Mouse (Mus musculus) C2C12 (cell line): ENCODE measurements around the gene Stambp. TPM values are rescaled to one million over a fixed set of nuclear protein-coding genes. Genes with fewer than 3 reads are reported as not detected.
"Not testable (repeated sequence)": the region's sequence is repeated elsewhere in the genome, so short reads cannot be mapped to it uniquely, and the experiment has no call there.

Source experiments
- H3K27me3 ChIP-seq: one replicate; pipeline ENCODE4 v1.6.1; 2011; ENCODE audit not compliant: control insufficient read depth, insufficient read depth, insufficient read length
- H3K36me3 ChIP-seq: one replicate; pipeline ENCODE4 v1.6.1; 2011; ENCODE audit not compliant: control insufficient read depth, insufficient read depth
- H3K4me3 ChIP-seq: one replicate; pipeline ENCODE4 v1.5.1; 2011; ENCODE audit warnings: mild to moderate bottlenecking, control low read depth; ENCODE audit not compliant: poor library complexity, insufficient read depth, severe bottlenecking
- H3K79me2 ChIP-seq: one replicate; pipeline ENCODE4 v1.6.1; 2011; ENCODE audit not compliant: control insufficient read depth, insufficient read depth
- H3K79me3 ChIP-seq: one replicate; pipeline ENCODE4 v1.6.1; 2011; ENCODE audit warnings: low read depth, control low read depth
- H3ac ChIP-seq: one replicate; pipeline ENCODE3; 2011; ENCODE audit warnings: low read depth; ENCODE audit not compliant: control insufficient read depth, insufficient read length
- CEBPB ChIP-seq: IDR thresholded peaks from one replicate; pipeline ENCODE4 v1.6.1; 2011; ENCODE audit warnings: low read depth, mild to moderate bottlenecking, control low read depth, moderate library complexity
- CTCF ChIP-seq: IDR thresholded peaks from one replicate; pipeline ENCODE4 v1.5.1; 2011; ENCODE audit not compliant: control insufficient read depth, insufficient read depth, insufficient read length
- FOSL1 ChIP-seq: IDR thresholded peaks from one replicate; pipeline ENCODE4 v1.8.0; 2011; ENCODE audit warnings: mild to moderate bottlenecking, low read length; ENCODE audit not compliant: poor library complexity, insufficient read depth, severe bottlenecking
- MAX ChIP-seq: IDR thresholded peaks from one replicate; pipeline ENCODE4 v1.6.1; 2011; ENCODE audit warnings: mild to moderate bottlenecking, control low read depth
- MYOD1 ChIP-seq: IDR thresholded peaks from one replicate; pipeline ENCODE4 v1.6.1; 2011; ENCODE audit warnings: low read depth; ENCODE audit not compliant: control insufficient read depth, insufficient read length
- MYOG ChIP-seq: IDR thresholded peaks from one replicate; pipeline ENCODE4 v1.6.1; 2011; ENCODE audit not compliant: control insufficient read depth, insufficient read length; ENCODE audit errors: extremely low read depth
- USF1 ChIP-seq: IDR thresholded peaks from one replicate; pipeline ENCODE4 v1.6.1; 2011; ENCODE audit warnings: low read depth, mild to moderate bottlenecking, control low read depth, moderate library complexity
- polyA plus RNA-seq: library from polyadenylated mRNA; unstranded; fragments of >200 nt; fragmentation: generic; extraction: Trizol; gene quantifications from one replicate; pipeline ENCODE4 v1.2.1, GENCODE M21; 2012; ENCODE audit warnings: missing spikeins

The Stambp gene
- polyA plus RNA-seq, 1 experiment, result 6.1 TPM

GRCm38 (mm10) chr6:83593896-83594295 is 21.4 kb upstream of the Stambp start:
- Histone ChIP-seq H3K27me3 (peaks cover 30% of the 10 kb centered on the region), H3K79me3 (no peaks in the 10 kb centered on the region), H3K79me2 (no peaks in the 10 kb centered on the region), H3ac (no peak overlapping the region), H3K36me3 (no peaks in the 10 kb centered on the region), H3K4me3 (no peak overlapping the region)
- TF ChIP-seq CTCF, result no peak
- TF ChIP-seq FOSL1, result no peak
- TF ChIP-seq MYOG, result no peak
- no peak for TF ChIP-seq CEBPB
- no peak for TF ChIP-seq MAX
- no peak for TF ChIP-seq USF1
- TF ChIP-seq MYOD1, result no peak

- Histone ChIP-seq H3ac (no peak overlapping the region), H3K79me3 (no peaks in the 10 kb centered on the region), H3K4me3 (no peak overlapping the region), H3K36me3 (no peaks in the 10 kb centered on the region), H3K79me2 (no peaks in the 10 kb centered on the region), H3K27me3 (peaks cover 36% of the 10 kb centered on the region)
- TF ChIP-seq USF1 (no peak), MAX (no peak), CTCF (no peak), FOSL1 (no peak), MYOG (no peak), MYOD1 (no peak), CEBPB (no peak)
These were observed 19.5 kb upstream of the Stambp start for GRCm38 (mm10) chr6:83592051-83592450.

DNA sequence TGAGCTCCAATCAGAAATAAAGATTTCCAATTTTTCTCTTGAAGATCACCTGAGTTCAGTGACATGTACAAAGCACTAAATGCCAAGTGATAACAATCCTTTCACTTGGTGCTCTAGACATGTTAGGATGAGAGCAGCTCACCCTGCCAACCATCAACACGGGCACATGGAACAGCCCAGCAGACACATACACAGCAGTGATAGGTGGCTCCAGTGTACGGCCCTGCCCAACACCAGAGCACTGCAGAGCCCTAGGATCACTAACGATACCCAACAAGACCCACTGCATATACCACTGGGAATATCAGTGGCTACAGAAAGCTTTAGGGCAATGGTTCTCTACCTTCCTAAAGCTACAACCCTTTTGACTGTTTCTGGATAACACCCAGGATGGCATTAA is 17.8 kb upstream of the Stambp start:
- peaks cover 36% of the 10 kb centered on the region for H3K27me3 ChIP-seq
- no peaks in the 10 kb centered on the region for H3K79me3 ChIP-seq
- no peaks in the 10 kb centered on the region for H3K79me2 ChIP-seq
- no peak overlapping the region for H3ac ChIP-seq
- no peak for TF ChIP-seq CTCF
- TF ChIP-seq MYOD1, result no peak
- no peak for TF ChIP-seq USF1
- no peak for TF ChIP-seq CEBPB
- no peak for TF ChIP-seq FOSL1
- no peak for TF ChIP-seq MYOG
- no peak for TF ChIP-seq MAX
- H3K4me3 ChIP-seq, result no peak overlapping the region
- H3K36me3 ChIP-seq, result no peaks in the 10 kb centered on the region

DNA sequence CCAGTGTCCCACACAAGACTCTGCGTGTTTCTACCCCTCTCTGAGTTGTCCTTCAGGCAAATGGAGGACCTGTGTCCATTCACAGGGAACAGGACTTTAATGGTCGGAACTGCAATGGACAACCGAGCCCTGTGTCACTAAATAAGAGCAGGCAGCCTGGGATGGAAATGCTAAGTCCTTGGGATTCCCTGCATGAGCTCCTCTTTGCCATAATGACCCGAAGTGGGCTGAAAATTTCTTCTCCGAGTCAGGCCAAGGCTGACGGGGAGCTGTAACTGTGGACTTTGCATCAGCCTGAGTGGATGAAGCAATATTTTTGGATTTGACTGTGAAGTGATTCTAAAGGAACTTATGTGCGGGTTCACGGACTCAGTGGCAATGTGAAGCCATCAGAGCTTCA is 14.7 kb upstream of the Stambp start:
- not testable (repeated sequence) for H3ac ChIP-seq, H3K4me3 ChIP-seq, H3K79me3 ChIP-seq, H3K79me2 ChIP-seq, H3K36me3 ChIP-seq
- peaks cover 32% of the 10 kb centered on the region for H3K27me3 ChIP-seq

GRCm38 (mm10) chr6:83585328-83585727 is 12.8 kb upstream of the Stambp start:
- H3K36me3 ChIP-seq, H3ac ChIP-seq, H3K4me3 ChIP-seq, H3K79me2 ChIP-seq, H3K79me3 ChIP-seq: not testable (repeated sequence)
- peaks cover 21% of the 10 kb centered on the region for H3K27me3 ChIP-seq

- Histone ChIP-seq H3K4me3 (no peak overlapping the region), H3K79me3 (no peaks in the 10 kb centered on the region), H3K36me3 (no peaks in the 10 kb centered on the region), H3K27me3 (peaks cover 10% of the 10 kb centered on the region), H3ac (no peak overlapping the region), H3K79me2 (no peaks in the 10 kb centered on the region)
- no peak for TF ChIP-seq CEBPB
- no peak for TF ChIP-seq CTCF
- no peak for TF ChIP-seq MYOD1
- TF ChIP-seq MAX, result no peak
- TF ChIP-seq FOSL1, result no peak
- TF ChIP-seq USF1, result no peak
- no peak for TF ChIP-seq MYOG
These were observed 11.1 kb upstream of the Stambp start for GRCm38 (mm10) chr6:83583591-83583990.
